Mouse (Mus musculus) lung, embryonic 15.5 days (tissue): ENCODE data around the gene Myo18a. TPM values are rescaled to one million over a fixed set of nuclear protein-coding genes. Genes with fewer than 3 reads are reported as not detected.
A peak's percentile ranks its signal among the peaks of the same experiment; 100 is the strongest.

Experiments
- ATAC-seq: fragments of 200-750 bp; cut with Nextera tagmentation; 2 replicates; pipeline ENCODE4 v1.8.0; 2017; ENCODE audit warnings: moderate number of reproducible peaks, borderline replicate concordance; ENCODE audit not compliant: low FRiP score, low TSS enrichment; ENCODE audit errors: extremely low read depth
- H3K27ac ChIP-seq: fragments of 300-500 bp; sonication (generic); 2 replicates; pipeline ENCODE4 v1.5.1; 2015; ENCODE audit warnings: moderate library complexity, mild to moderate bottlenecking, inconsistent platforms
- H3K27me3 ChIP-seq: fragments of 300-500 bp; sonication (generic); 2 replicates; pipeline ENCODE4 v1.6.1; 2015; ENCODE audit warnings: inconsistent platforms
- H3K36me3 ChIP-seq: fragments of 300-500 bp; sonication (generic); 2 replicates; pipeline ENCODE4 v1.6.1; 2015; ENCODE audit warnings: inconsistent platforms
- H3K4me1 ChIP-seq: fragments of 300-500 bp; sonication (generic); 2 replicates; pipeline ENCODE4 v1.6.1; 2015; ENCODE audit warnings: inconsistent platforms
- H3K4me2 ChIP-seq: fragments of 300-500 bp; sonication (generic); 2 replicates; pipeline ENCODE4 v1.6.1; 2015; ENCODE audit warnings: inconsistent platforms, mild to moderate bottlenecking, moderate library complexity
- H3K4me3 ChIP-seq: fragments of 300-500 bp; sonication (generic); 2 replicates; pipeline ENCODE4 v1.5.1; 2015; ENCODE audit warnings: mild to moderate bottlenecking, inconsistent platforms
- H3K9ac ChIP-seq: fragments of 300-500 bp; sonication (generic); 2 replicates; pipeline ENCODE4 v1.6.1; 2015; ENCODE audit warnings: inconsistent platforms
- H3K9me3 ChIP-seq: fragments of 300-500 bp; sonication (generic); 2 replicates; pipeline ENCODE4 v1.6.1; 2016; ENCODE audit warnings: inconsistent platforms
- WGBS: fragments of 180-500 bp; shearing (Covaris S2); methylation state at CpG from one replicate; pipeline ENCODE4 v1.1.7; 2015; 5-methylcytosine and 5-hydroxymethylcytosine counted together
- polyA plus RNA-seq: library from polyadenylated mRNA; unstranded; fragments of >200 nt; fragmentation: Nextera tagmentation; extraction: Ambion mirVana; gene quantifications from 2 replicates; pipeline ENCODE4 v1.2.1, GENCODE M21; 2015

Myo18a gene
- polyA plus RNA-seq, 1 experiment from 2014 or later: 46.2 TPM

GRCm38 (mm10) chr11:77857089-77857488 is 94.0 kb downstream of the Myo18a start:
- ATAC-seq: no peak
- Histone ChIP-seq H3K27ac (no peak overlapping the region), H3K36me3 (peaks cover 44% of the 10 kb centered on the region), H3K4me2 (no peak overlapping the region), H3K9ac (no peak overlapping the region), H3K4me3 (no peak overlapping the region), H3K4me1 (0 out of 2 replicates have a peak, but pooled peaks cover 3% of the 10 kb centered on the region), H3K27me3 (no peaks in the 10 kb centered on the region), H3K9me3 (no peaks in the 10 kb centered on the region)
- WGBS: 86% methylated on average over 6 of the region's 6 CpGs

- ATAC-seq: no peak
- peaks cover 33% of the 10 kb centered on the region for H3K36me3 ChIP-seq
- H3K9me3 ChIP-seq: no peaks in the 10 kb centered on the region
- 0 out of 2 replicates have a peak, but pooled peaks cover 3% of the 10 kb centered on the region for H3K4me1 ChIP-seq
- 65% methylated on average over 9 of the region's 9 CpGs for WGBS
- no peak overlapping the region for H3K4me2 ChIP-seq
- no peaks in the 10 kb centered on the region for H3K27me3 ChIP-seq
- H3K27ac ChIP-seq: no peak overlapping the region
- H3K9ac ChIP-seq: no peak overlapping the region
- no peak overlapping the region for H3K4me3 ChIP-seq
Measured at GRCm38 (mm10) chr11:77858589-77858988, 95.5 kb downstream of the Myo18a start.

DNA sequence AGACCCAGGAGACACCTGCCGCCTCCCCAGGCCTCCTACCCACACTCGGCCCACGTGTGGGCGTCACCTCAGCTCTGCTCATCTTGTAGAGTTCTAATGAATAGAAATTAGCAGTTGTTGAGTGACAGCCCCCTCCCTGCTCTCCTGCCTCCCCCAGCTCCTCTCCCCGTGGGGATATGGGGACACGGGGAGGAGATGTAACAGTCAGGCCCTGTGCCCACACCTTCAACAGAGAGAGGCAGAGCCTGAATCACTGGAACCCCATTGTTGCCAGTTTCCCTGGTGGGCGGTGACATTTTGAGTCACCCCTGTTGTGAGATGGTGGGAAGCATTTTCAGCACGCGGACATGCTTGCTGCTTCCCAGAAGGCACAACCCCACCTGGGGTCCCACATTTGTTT is 97.9 kb downstream of the Myo18a start:
- H3K27ac ChIP-seq: no peak overlapping the region
- no peak overlapping the region for H3K4me2 ChIP-seq
- H3K9ac ChIP-seq: no peak overlapping the region
- ATAC-seq: no peak
- H3K36me3 ChIP-seq: peaks cover 33% of the 10 kb centered on the region
- no peaks in the 10 kb centered on the region for H3K9me3 ChIP-seq
- WGBS: 80% methylated on average over 9 of the region's 9 CpGs
- no peaks in the 10 kb centered on the region for H3K4me1 ChIP-seq
- H3K27me3 ChIP-seq: no peaks in the 10 kb centered on the region
- no peak overlapping the region for H3K4me3 ChIP-seq

GRCm38 (mm10) chr11:77862887-77863286 is 99.8 kb downstream of the Myo18a start:
- Histone ChIP-seq H3K9me3 (no peaks in the 10 kb centered on the region), H3K4me1 (peaks cover 12% of the 10 kb centered on the region; the same call in 1 of the 2 replicates), H3K36me3 (peaks cover 27% of the 10 kb centered on the region), H3K27me3 (no peaks in the 10 kb centered on the region), H3K9ac (no peak overlapping the region), H3K4me3 (no peak overlapping the region), H3K27ac (no peak overlapping the region), H3K4me2 (no peak overlapping the region)
- 85% methylated on average over 7 of the region's 7 CpGs for WGBS
- no peak for ATAC-seq

- H3K27ac ChIP-seq: no peak overlapping the region
- H3K4me3 ChIP-seq: no peak overlapping the region
- peaks cover 15% of the 10 kb centered on the region for H3K36me3 ChIP-seq
- peaks cover 19% of the 10 kb centered on the region; the same call in 1 of the 2 replicates for H3K4me1 ChIP-seq
- 64% methylated on average over 12 of the region's 12 CpGs for WGBS
- no peak overlapping the region for H3K4me2 ChIP-seq
- H3K27me3 ChIP-seq: no peaks in the 10 kb centered on the region
- H3K9ac ChIP-seq: no peak overlapping the region
- no peaks in the 10 kb centered on the region for H3K9me3 ChIP-seq
- no peak for ATAC-seq
Measured at GRCm38 (mm10) chr11:77864771-77865170, 101.7 kb downstream of the Myo18a start.

DNA sequence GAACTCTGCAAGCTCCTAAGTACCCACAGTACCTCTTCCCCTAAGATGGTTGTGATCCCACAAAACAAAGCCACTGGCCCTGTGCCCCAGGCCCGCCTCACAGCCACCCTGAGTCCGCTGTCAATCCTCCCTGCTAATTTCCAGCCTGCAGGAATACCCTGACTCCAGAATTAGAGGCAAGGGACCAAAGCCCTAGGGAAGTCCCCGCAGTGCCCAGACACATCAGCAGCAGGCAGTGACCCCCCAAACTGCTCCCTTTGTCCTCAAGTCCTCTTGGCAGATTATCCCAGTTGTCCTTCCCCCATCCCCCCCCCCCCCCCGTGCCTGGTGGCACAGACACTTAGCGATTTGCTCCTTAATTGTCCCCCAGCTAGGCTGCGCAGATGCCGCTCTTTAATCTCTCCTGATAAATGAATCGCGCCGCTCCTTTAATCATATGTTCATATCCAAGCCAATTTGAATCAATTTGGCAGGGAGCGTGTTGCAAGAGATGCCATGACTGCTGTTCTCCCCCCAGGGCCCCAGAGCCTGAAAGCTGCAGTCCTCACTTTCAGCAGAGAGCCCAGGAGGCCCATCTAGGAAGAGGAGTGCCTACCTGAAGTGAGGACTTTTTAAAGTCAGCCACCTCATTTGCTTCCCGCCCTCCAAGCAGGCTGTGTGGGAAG is 104.5 kb downstream of the Myo18a start:
- no peak overlapping the region for H3K27ac ChIP-seq
- no peaks in the 10 kb centered on the region for H3K9me3 ChIP-seq
- H3K4me1 ChIP-seq: peaks cover 24% of the 10 kb centered on the region
- no peaks in the 10 kb centered on the region for H3K27me3 ChIP-seq
- 0 out of 2 replicates have a peak, but pooled peaks cover 5% of the 10 kb centered on the region for H3K36me3 ChIP-seq
- H3K4me2 ChIP-seq: no peak overlapping the region
- 23% methylated on average over 11 of the region's 12 CpGs for WGBS
- H3K4me3 ChIP-seq: no peak overlapping the region
- no peak overlapping the region for H3K9ac ChIP-seq
- peak; percentile 28; the same call in 1 of the 2 replicates for ATAC-seq

DNA sequence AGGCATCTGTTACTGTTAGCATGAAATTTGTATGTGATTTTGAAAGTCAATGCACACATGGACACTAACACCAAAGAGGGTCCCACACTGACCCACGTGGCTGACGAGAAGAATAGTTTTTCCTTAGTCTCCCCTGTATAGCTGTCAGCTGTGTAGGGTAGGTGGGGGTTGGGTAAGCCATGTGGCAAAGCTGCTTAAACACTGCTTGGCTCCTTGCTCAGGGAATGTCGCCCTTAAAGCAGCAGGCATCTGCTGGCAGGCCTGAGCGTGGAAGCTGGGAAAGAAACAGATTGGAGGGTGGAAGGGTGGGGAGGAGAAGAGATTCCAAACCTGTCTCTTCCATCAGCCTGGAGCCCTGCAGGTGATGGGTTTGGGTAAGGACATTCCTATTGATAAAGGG is 108.4 kb downstream of the Myo18a start:
- Histone ChIP-seq H3K9ac (no peak overlapping the region), H3K27ac (no peak overlapping the region), H3K4me3 (no peak overlapping the region), H3K27me3 (no peaks in the 10 kb centered on the region), H3K9me3 (no peaks in the 10 kb centered on the region), H3K4me1 (peaks cover 42% of the 10 kb centered on the region), H3K36me3 (no peaks in the 10 kb centered on the region), H3K4me2 (no peak overlapping the region)
- 35% methylated on average over 4 of the region's 4 CpGs for WGBS
- no peak for ATAC-seq

GRCm38 (mm10) chr11:77872236-77872635 is 109.2 kb downstream of the Myo18a start:
- ATAC-seq: no peak
- no peaks in the 10 kb centered on the region for H3K9me3 ChIP-seq
- no peak overlapping the region for H3K4me2 ChIP-seq
- no peaks in the 10 kb centered on the region for H3K27me3 ChIP-seq
- no peak overlapping the region for H3K4me3 ChIP-seq
- H3K27ac ChIP-seq: no peak overlapping the region
- H3K36me3 ChIP-seq: no peaks in the 10 kb centered on the region
- WGBS: 5% methylated on average over 11 of the region's 11 CpGs
- no peak overlapping the region for H3K9ac ChIP-seq
- H3K4me1 ChIP-seq: peaks cover 44% of the 10 kb centered on the region

- peaks cover 42% of the 10 kb centered on the region for H3K4me1 ChIP-seq
- WGBS: 12% methylated on average over 7 of the region's 7 CpGs
- H3K9ac ChIP-seq: no peak overlapping the region; the same call in 1 of the 2 replicates
- no peak for ATAC-seq
- H3K36me3 ChIP-seq: no peaks in the 10 kb centered on the region
- no peaks in the 10 kb centered on the region for H3K27me3 ChIP-seq
- no peak overlapping the region for H3K4me2 ChIP-seq
- no peaks in the 10 kb centered on the region for H3K9me3 ChIP-seq
- no peak overlapping the region for H3K4me3 ChIP-seq
- no peak overlapping the region for H3K27ac ChIP-seq
Measured at GRCm38 (mm10) chr11:77872685-77873084, 109.6 kb downstream of the Myo18a start.

DNA sequence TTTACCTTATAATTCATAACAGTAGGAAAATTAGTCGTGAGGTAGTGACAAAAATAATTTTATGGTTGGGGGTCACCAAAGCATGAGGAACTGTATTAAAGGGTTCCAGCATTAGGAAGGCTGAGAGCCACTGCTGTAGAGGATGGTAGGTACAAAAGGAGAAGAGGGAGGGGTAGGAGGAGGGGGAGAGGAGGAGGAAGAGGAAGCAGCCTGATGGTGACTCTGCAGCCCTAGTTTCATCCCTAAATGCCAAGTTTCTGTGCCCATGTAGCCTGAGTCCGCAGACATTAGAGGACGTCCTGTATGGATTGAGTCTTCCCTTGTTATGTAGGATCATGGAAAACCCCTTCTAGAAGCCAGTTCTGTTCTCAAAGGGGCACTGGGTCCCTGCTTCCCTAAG is 110.1 kb downstream of the Myo18a start:
- Histone ChIP-seq H3K4me1 (peaks cover 38% of the 10 kb centered on the region), H3K4me2 (no peak overlapping the region), H3K9ac (no peak overlapping the region), H3K9me3 (no peaks in the 10 kb centered on the region), H3K4me3 (no peak overlapping the region), H3K36me3 (no peaks in the 10 kb centered on the region), H3K27ac (no peak overlapping the region), H3K27me3 (no peaks in the 10 kb centered on the region)
- ATAC-seq: no peak
- 41% methylated on average over 3 of the region's 3 CpGs for WGBS

GRCm38 (mm10) chr11:77874685-77875231 is 111.7 kb downstream of the Myo18a start:
- no peak overlapping the region for H3K4me2 ChIP-seq
- no peaks in the 10 kb centered on the region for H3K36me3 ChIP-seq
- WGBS: 47% methylated on average over 6 of the region's 6 CpGs
- H3K27ac ChIP-seq: no peak overlapping the region
- no peak overlapping the region for H3K9ac ChIP-seq
- H3K9me3 ChIP-seq: no peaks in the 10 kb centered on the region
- peaks cover 33% of the 10 kb centered on the region for H3K4me1 ChIP-seq
- no peaks in the 10 kb centered on the region for H3K27me3 ChIP-seq
- no peak overlapping the region for H3K4me3 ChIP-seq
- peak; percentile 29; the same call in 1 of the 2 replicates for ATAC-seq

DNA sequence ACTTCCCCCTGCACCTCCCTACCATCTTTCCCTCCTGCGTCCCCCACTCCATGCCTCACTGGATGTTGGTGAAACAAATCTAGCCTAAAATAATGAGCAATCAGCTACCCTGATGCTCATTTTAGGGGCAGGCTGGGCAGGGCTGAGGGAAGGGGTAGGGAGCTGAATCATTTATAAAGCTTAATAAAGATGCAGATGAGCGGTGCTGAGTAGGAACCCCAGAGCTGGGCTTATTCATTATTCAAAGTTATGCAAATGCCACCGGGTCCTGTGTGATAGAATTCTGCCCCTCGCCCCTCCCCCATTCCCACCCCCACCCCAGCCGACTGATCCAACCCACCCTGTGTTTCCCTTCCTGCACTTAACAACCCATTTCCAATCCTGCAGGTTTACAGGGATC is 112.2 kb downstream of the Myo18a start:
- no peaks in the 10 kb centered on the region for H3K27me3 ChIP-seq
- peaks cover 33% of the 10 kb centered on the region for H3K4me1 ChIP-seq
- no peak for ATAC-seq
- no peaks in the 10 kb centered on the region for H3K36me3 ChIP-seq
- no peak overlapping the region for H3K9ac ChIP-seq
- no peak overlapping the region for H3K4me2 ChIP-seq
- WGBS: 69% methylated on average over 5 of the region's 5 CpGs
- H3K9me3 ChIP-seq: no peaks in the 10 kb centered on the region
- no peak overlapping the region for H3K27ac ChIP-seq
- H3K4me3 ChIP-seq: no peak overlapping the region
